ENCODE assay signal across 10 mouse cellular contexts in the genomic region with DNA sequence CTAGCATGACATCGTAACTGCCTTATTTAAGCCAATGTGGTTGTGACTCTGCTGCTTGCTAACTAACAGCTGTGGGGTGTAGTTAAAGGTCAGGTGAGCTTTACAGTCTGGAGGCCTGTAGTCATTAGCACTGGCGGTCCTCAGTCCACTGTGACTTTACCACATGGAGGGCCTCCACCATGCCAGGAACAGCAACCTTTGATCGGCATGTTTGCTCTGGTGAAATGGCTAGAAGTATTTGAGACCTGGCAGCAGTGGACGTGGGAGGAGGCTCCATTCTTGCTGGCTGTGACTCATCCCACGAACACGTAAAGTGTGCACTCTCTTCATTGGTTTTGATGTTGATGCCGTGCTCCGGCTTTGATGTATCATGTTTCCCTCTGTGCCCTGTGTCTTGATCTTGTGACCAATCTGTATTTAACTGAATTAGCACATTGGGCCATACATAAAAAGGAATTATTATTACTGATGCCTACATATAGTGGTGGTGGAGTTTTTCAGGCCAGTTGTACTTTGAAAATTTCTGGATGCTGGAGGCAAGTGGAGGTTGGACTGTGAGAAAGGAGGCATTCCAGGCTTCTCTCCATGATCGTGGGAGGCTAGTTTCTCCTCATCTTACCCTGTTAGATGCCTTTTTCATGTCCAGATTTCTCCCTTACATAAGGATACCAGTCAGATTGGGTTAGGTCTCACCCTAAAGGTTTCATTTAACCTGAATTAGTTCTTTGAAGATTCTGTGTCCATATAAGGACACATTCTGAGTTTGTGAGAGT. TPM values are rescaled to one million over a fixed set of nuclear protein-coding genes. Genes with fewer than 3 reads are reported as not detected.
DNase-seq lines count a peak whose midpoint lies in the region; ATAC-seq and TF ChIP-seq lines count a peak whose summit lies in the region.
"Had no signal": no experiment of that assay in that cellular context is flagged by ENCODE, and none has a peak within 500 bp of the region (broad histone marks: within the 10 kb centered on the region; RNA-seq: fewer than 3 reads in every experiment).

No protein-coding gene starts in this region.

- no peaks in the 10 kb centered on the region for H3K27me3 ChIP-seq in intestine, embryonic 15.5 days (replicated peaks)
- no peaks in the 10 kb centered on the region for H3K27me3 ChIP-seq in stomach, postnatal 0 days (ENCODE audit: control insufficient read depth, insufficient read depth, low read length)
- no peaks in the 10 kb centered on the region for H3K27me3 ChIP-seq in midbrain, embryonic 14.5 days (ENCODE audit: control insufficient read depth, insufficient read depth, low read length)

- no peak for TF ChIP-seq EP300 in stomach, postnatal 0 days (optimal IDR thresholded peaks at IDR 0.05)

- DNase-seq in gastrocnemius, adult 18-20 months (ENCODE audit: low spot score): peak; percentile 21
- DNase-seq in gastrocnemius, postnatal 25 days: no peak
- peak; percentile 65 for DNase-seq in urinary bladder, postnatal 14 days (ENCODE audit: low spot score)
- no peak for DNase-seq in urinary bladder, adult 2 months (ENCODE audit: low spot score)
- peak; percentile 57 for DNase-seq in stomach, postnatal 0 days (ENCODE audit: low spot score)
- no peak for DNase-seq in midbrain, embryonic 14.5 days

- H3K9ac ChIP-seq in intestine, embryonic 15.5 days: no peak overlapping the region
- H3K9ac ChIP-seq in stomach, postnatal 0 days (ENCODE audit: low read length): no peak overlapping the region
- H3K9ac ChIP-seq in midbrain, embryonic 14.5 days (replicated peaks; ENCODE audit: low read length): no peak overlapping the region

- H3K27ac ChIP-seq in intestine, embryonic 15.5 days: no peak overlapping the region
- H3K27ac ChIP-seq in stomach, postnatal 0 days (replicated peaks): peak overlapping the region; percentile 41
- no peak overlapping the region for H3K27ac ChIP-seq in midbrain, embryonic 14.5 days (replicated peaks; ENCODE audit: low read depth, low read length)

- 59% methylated on average over 9 of the region's 9 CpGs for WGBS in intestine, embryonic 15.5 days
- 45% methylated on average over 9 of the region's 9 CpGs for WGBS in stomach, postnatal 0 days
- WGBS in midbrain, embryonic 14.5 days: 94% methylated on average over 9 of the region's 9 CpGs

- peak; percentile 81 for ATAC-seq in intestine, embryonic 15.5 days
- peak; percentile 84 for ATAC-seq in stomach, postnatal 0 days (ENCODE audit: low FRiP score, low TSS enrichment)
- no peak for ATAC-seq in midbrain, embryonic 14.5 days (ENCODE audit: low FRiP score, low TSS enrichment)
- no peak for ATAC-seq in megakaryocyte, adult 5-6 weeks (ENCODE audit: poor library complexity, severe bottlenecking)

- no peak overlapping the region for H3K4me2 ChIP-seq in intestine, embryonic 15.5 days (replicated peaks)
- no peak overlapping the region for H3K4me2 ChIP-seq in stomach, postnatal 0 days (replicated peaks; ENCODE audit: low read depth)
- no peak overlapping the region for H3K4me2 ChIP-seq in midbrain, embryonic 14.5 days (ENCODE audit: low read length)

- TF ChIP-seq CTCF in stomach, postnatal 0 days (IDR thresholded peaks at IDR 0.05; ENCODE audit: low read depth): no peak

- H3K36me3 ChIP-seq in intestine, embryonic 15.5 days: no peaks in the 10 kb centered on the region
- H3K36me3 ChIP-seq in stomach, postnatal 0 days (ENCODE audit: control insufficient read depth, insufficient read depth, low read length): no peaks in the 10 kb centered on the region
- no peaks in the 10 kb centered on the region for H3K36me3 ChIP-seq in midbrain, embryonic 14.5 days (ENCODE audit: control insufficient read depth, insufficient read depth, low read length)

- peaks cover 10% of the 10 kb centered on the region for H3K4me1 ChIP-seq in intestine, embryonic 15.5 days (replicated peaks)
- 0 out of 2 replicates have a peak, but pooled peaks cover 2% of the 10 kb centered on the region for H3K4me1 ChIP-seq in stomach, postnatal 0 days (replicated peaks; ENCODE audit: control insufficient read depth, insufficient read depth)
- peaks cover 4% of the 10 kb centered on the region; the same call in 1 of the 2 replicates for H3K4me1 ChIP-seq in midbrain, embryonic 14.5 days (ENCODE audit: control insufficient read depth, insufficient read depth, low read length)

- H3K9me3 ChIP-seq in intestine, embryonic 15.5 days: no peaks in the 10 kb centered on the region
- no peaks in the 10 kb centered on the region for H3K9me3 ChIP-seq in stomach, postnatal 0 days (ENCODE audit: control insufficient read depth, low read length)
- H3K9me3 ChIP-seq in midbrain, embryonic 14.5 days (ENCODE audit: control insufficient read depth, low read length): no peaks in the 10 kb centered on the region

- H3K4me3 ChIP-seq in intestine, embryonic 15.5 days (replicated peaks): no peak overlapping the region
- H3K4me3 ChIP-seq in stomach, postnatal 0 days (ENCODE audit: low read depth, low read length): no peak overlapping the region
- H3K4me3 ChIP-seq in midbrain, embryonic 14.5 days (replicated peaks; ENCODE audit: low read depth, low read length): no peak overlapping the region

RNA-seq across cellular contexts. Expression of a gene that starts 5.9 kb away (rescaled TPM):
- total RNA-seq in gastrocnemius, adult 18-20 months (2021): not detected
- total RNA-seq in gastrocnemius, postnatal 25 days (2021): not detected
- polyA plus RNA-seq in urinary bladder, adult 2 months (2012; rRNA removed): not detected in 2 replicates
- 0.10 and 0.21 TPM in 2 replicates for polyA plus RNA-seq in intestine, embryonic 15.5 days (2015; fragmentation: Nextera tagmentation; extraction: Ambion mirVana)
- 0.11 TPM in 1 of 2 replicates, not detected in the other for polyA plus RNA-seq in stomach, postnatal 0 days (2015; fragmentation: Nextera tagmentation; extraction: Ambion mirVana)
- polyA plus RNA-seq in midbrain, embryonic 14.5 days (2014; fragmentation: Nextera tagmentation; extraction: Ambion mirVana): not detected in 2 replicates
- not detected in 2 replicates for total RNA-seq in megakaryocyte, adult 5-6 weeks (2015)
- not detected in 2 replicates for total RNA-seq in megakaryocyte, adult 5-6 weeks (2017)
- total RNA-seq: hematopoietic stem cell, adult 5-6 weeks; midbrain, postnatal 0 days had no signal
- polyA plus RNA-seq: midbrain, postnatal 0 days had no signal

Comparison
In these comparisons a context has a peak if more than half of its experiments do, and no peak if none do; other contexts are left out.
1. DNase-seq: peak in gastrocnemius, adult 18-20 months (single experiment), urinary bladder, postnatal 14 days (single experiment) and stomach, postnatal 0 days (single experiment); none in gastrocnemius, postnatal 25 days (single experiment), urinary bladder, adult 2 months (single experiment) and midbrain, embryonic 14.5 days (single experiment).
2. ATAC-seq: peak in intestine, embryonic 15.5 days (single experiment) and stomach, postnatal 0 days (single experiment); none in midbrain, embryonic 14.5 days (single experiment) and megakaryocyte, adult 5-6 weeks (single experiment).